Mouse (Mus musculus) bone marrow, adult 2 months (tissue): Measurements from ENCODE around the gene Ttc5. TPM values are rescaled to one million over a fixed set of nuclear protein-coding genes. Genes with fewer than 3 reads are reported as not detected.
"Not testable (repeated sequence)": the region's sequence is repeated elsewhere in the genome, so short reads cannot be mapped to it uniquely, and the experiment has no call there.

Source experiments
- H3K27ac ChIP-seq: fragments of 200-500 bp; 2 replicates; pipeline ENCODE4 v1.5.1; 2012; ENCODE audit warnings: low read depth, mild to moderate bottlenecking, control low read depth, inconsistent platforms, low read length; ENCODE audit not compliant: control insufficient read depth, poor library complexity, insufficient read depth
- H3K4me1 ChIP-seq: fragments of 200-500 bp; 2 replicates; pipeline ENCODE4 v1.6.1; 2011; ENCODE audit warnings: low read length; ENCODE audit not compliant: control insufficient read depth, insufficient read depth
- H3K4me3 ChIP-seq: fragments of 200-500 bp; replicated peaks from 2 replicates; pipeline ENCODE3; 2011; ENCODE audit warnings: mild to moderate bottlenecking, low read depth, low read length, control low read depth; ENCODE audit not compliant: control insufficient read depth
- CTCF ChIP-seq: fragments of 200-500 bp; IDR thresholded peaks from 2 replicates; pipeline ENCODE4 v1.5.1; 2011; ENCODE audit warnings: low read length, control low read depth; ENCODE audit not compliant: control insufficient read depth, insufficient read depth
- POLR2A ChIP-seq: fragments of 200-500 bp; IDR thresholded peaks from 2 replicates; pipeline ENCODE4 v1.6.1; 2011; ENCODE audit warnings: low read depth, mild to moderate bottlenecking, control low read depth, low read length, borderline replicate concordance; ENCODE audit not compliant: control insufficient read depth
- WGBS: fragments of 180-500 bp; shearing (Covaris S2); methylation state at CpG from one replicate; pipeline ENCODE4 v1.1.7; 2018; 5-methylcytosine and 5-hydroxymethylcytosine counted together
- polyA plus RNA-seq: library from polyadenylated mRNA; stranded (reverse); fragments of >200 nt; gene quantifications from 2 replicates; pipeline ENCODE4 v1.2.4, GENCODE M21; 2011; ENCODE audit warnings: low replicate concordance; ENCODE audit not compliant: missing spikeins, insufficient read depth, insufficient read length

Ttc5 gene
- polyA plus RNA-seq, 1 experiment: 28.7 TPM

GRCm38 (mm10) chr14:50788157-50788556 is 2.8 kb upstream of the Ttc5 start:
- TF ChIP-seq CTCF (no peak), POLR2A (no peak)
- Histone ChIP-seq H3K4me3 (no peak overlapping the region), H3K27ac (no peak overlapping the region), H3K4me1 (no peaks in the 10 kb centered on the region; the same call in 1 of the 2 replicates)
- 12% methylated on average over 2 of the region's 2 CpGs for WGBS

GRCm38 (mm10) chr14:50784391-50785250 is 698 bp downstream of the Ttc5 start:
- TF ChIP-seq POLR2A (no peak), CTCF (no peak)
- peak overlapping the region; percentile 86 for H3K4me3 ChIP-seq
- WGBS: 11% methylated on average over 16 of the region's 16 CpGs
- peak overlapping the region; percentile 87 for H3K27ac ChIP-seq
- H3K4me1 ChIP-seq: no peaks in the 10 kb centered on the region; the same call in 1 of the 2 replicates

GRCm38 (mm10) chr14:50782166-50782565 is 3.2 kb downstream of the Ttc5 start:
- Histone ChIP-seq H3K4me3 (no peak overlapping the region), H3K27ac (no peak overlapping the region), H3K4me1 (no peaks in the 10 kb centered on the region; the same call in 1 of the 2 replicates)
- TF ChIP-seq CTCF (no peak), POLR2A (no peak)
- WGBS: 68% methylated on average over 3 of the region's 3 CpGs

- H3K4me1 ChIP-seq: no peaks in the 10 kb centered on the region
- H3K27ac ChIP-seq: no peak overlapping the region
- H3K4me3 ChIP-seq: no peak overlapping the region
- 70% methylated on average over 2 of the region's 2 CpGs for WGBS
- TF ChIP-seq POLR2A (no peak), CTCF (no peak)
These were observed 14.0 kb downstream of the Ttc5 start for GRCm38 (mm10) chr14:50771342-50771741.

- H3K4me1 ChIP-seq: no peaks in the 10 kb centered on the region
- no peak overlapping the region for H3K27ac ChIP-seq
- H3K4me3 ChIP-seq: no peak overlapping the region
- no peak for TF ChIP-seq CTCF
- TF ChIP-seq POLR2A: no peak
- WGBS: 93% methylated on average over 6 of the region's 6 CpGs
These were observed 19.6 kb downstream of the Ttc5 start for GRCm38 (mm10) chr14:50765736-50766135.

GRCm38 (mm10) chr14:50758416-50759085 is 26.8 kb downstream of the Ttc5 start:
- TF ChIP-seq CTCF (no peak), POLR2A (no peak)
- H3K4me1 ChIP-seq: no peaks in the 10 kb centered on the region
- H3K27ac ChIP-seq: no peak overlapping the region
- WGBS: 76% methylated on average over 5 of the region's 5 CpGs
- H3K4me3 ChIP-seq: no peak overlapping the region

- Histone ChIP-seq H3K27ac (no peak within 1 kb of the TSS), H3K4me1 (no peaks in the 10 kb centered on the region), H3K4me3 (no peak within 1 kb of the TSS)
- TF ChIP-seq CTCF: no peak
- TF ChIP-seq POLR2A: no peak
These were observed 40.3 kb downstream of the Ttc5 start, which contains the start of gene Olfr749 for GRCm38 (mm10) chr14:50744994-50745393. Olfr749 (minus strand) TSS chr14:50745094.

- WGBS: 75% methylated on average over 2 of the region's 2 CpGs
- TF ChIP-seq CTCF: no peak
- no peak overlapping the region for H3K27ac ChIP-seq
- H3K4me3 ChIP-seq: no peak overlapping the region
- H3K4me1 ChIP-seq: no peaks in the 10 kb centered on the region
These were observed 43.7 kb downstream of the Ttc5 start for GRCm38 (mm10) chr14:50741584-50741983.

GRCm38 (mm10) chr14:50740334-50740733 is 45.0 kb downstream of the Ttc5 start:
- TF ChIP-seq POLR2A: no peak
- no peak for TF ChIP-seq CTCF
- H3K4me1 ChIP-seq: no peaks in the 10 kb centered on the region
- 1% methylated on average over 2 of the region's 2 CpGs for whole genome bisulfite sequencing
- no peak overlapping the region for H3K27ac ChIP-seq
- H3K4me3 ChIP-seq: no peak overlapping the region

- 87% methylated on average over 3 of the region's 4 CpGs for WGBS
- not testable (repeated sequence) for H3K27ac ChIP-seq, H3K4me1 ChIP-seq, H3K4me3 ChIP-seq
These were observed 62.9 kb downstream of the Ttc5 start for GRCm38 (mm10) chr14:50722371-50722770.

- not testable (repeated sequence) for H3K4me1 ChIP-seq, H3K4me3 ChIP-seq, H3K27ac ChIP-seq
- 86% methylated on average over 15 of the region's 15 CpGs for WGBS
These were observed 65.4 kb downstream of the Ttc5 start for GRCm38 (mm10) chr14:50719875-50720274.
